Mouse (Mus musculus) lung, postnatal 25 days (tissue): ENCODE measurements around the gene Cd5.

Experiments
- DNase-seq: peaks from one replicate; pipeline ENCODE4 v3.0.0; 2022; ENCODE audit warnings: low spot score

The Cd5 gene

DNA sequence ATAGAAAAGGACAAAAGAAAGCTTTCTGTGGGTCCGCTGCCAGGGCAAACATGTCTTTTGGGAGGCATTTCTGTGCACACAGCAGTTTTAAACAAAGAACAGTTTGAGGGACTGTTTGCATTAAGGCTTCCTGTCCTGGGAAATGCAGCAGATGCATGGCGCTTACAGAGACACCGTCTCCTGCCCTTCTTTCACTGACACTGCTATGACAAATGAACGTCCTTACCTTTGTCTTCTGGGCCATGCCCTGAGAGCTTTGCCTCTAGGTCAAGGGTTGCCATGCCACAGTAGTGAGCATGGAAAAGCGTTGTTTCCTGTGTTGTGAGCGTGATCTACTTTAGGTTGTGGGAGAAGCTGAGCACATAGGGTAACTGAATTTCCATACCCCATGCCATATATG is 19.9 kb upstream of the Cd5 start:
- no peak for DNase-seq

DNA sequence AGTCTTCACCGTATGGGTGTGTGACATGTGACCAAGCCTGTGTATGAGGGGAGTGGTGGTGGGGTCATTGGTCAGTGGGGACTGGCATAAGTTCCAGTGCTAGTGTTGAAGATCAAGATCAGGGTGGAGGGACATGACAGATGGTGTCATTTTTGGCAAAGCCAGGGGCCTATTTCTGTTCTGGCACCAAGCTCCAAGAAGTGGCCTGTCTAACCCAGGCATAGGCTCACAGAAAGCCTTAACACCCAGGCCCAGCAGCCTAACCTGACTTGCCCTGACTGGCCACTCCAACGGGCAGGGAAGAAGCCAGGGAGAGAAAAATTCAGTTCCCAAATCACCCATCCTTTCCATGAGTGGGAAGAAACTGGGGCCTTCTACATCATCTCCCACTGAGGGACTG is 18.7 kb upstream of the Cd5 start:
- DNase-seq: no peak

DNA sequence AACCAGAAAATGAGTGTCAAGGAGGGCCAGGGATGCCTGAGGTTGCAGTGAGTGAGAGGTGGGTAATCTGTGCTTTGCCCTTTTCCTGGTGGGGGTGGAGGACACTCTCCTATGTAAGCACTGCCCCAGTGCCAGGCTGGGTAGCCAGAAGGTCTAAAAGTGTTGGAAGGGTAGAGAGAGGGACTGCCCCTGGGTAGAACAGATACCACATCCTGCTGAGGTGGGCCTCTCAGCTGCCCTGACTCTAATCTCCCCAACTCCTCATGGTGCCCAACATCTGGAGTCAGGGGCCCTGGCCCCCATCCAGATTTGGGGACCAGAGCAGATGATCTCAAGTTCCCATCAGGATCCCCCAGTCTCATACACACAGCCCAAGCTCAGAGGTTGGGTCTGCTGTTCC is 18.3 kb upstream of the Cd5 start:
- DNase-seq: no peak

DNA sequence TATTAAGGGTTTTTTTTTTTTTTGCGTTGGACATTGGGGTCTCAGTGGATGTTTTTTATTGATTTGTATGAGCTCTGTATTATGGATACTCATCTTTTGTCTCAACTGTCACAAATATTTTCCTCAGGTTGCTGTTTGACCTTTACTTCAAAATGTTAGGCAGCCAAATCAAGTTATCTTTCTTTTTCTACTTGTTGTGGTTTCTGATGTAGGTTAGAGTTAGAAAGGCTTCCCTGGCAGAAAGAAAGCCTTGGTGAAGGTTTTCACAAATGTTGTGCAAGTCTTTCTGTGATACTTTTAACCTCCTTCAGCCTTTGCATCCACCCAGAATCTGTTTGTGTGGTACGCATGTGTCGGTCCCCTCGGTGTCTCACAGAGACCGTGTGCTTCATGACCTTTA is 13.8 kb upstream of the Cd5 start:
- no peak for DNase-seq

DNA sequence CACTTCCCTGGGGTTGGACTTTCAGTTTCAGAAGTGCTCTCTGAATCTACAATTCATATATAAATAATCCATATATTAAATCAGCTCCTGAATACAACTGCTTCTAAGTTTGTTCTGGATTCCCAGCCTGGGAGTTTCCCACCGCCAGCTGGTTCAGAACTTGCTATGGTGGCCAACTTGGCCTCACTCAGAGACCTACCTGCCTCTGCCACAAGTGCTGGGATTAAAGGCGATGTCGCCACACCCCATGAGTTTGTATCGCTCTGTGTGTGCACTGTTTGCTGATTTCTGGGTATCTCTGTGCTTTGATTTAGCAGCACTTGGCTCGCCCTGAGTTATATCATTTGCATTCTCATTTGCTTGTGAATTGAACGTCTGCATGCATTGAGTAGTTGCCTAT is 13.3 kb upstream of the Cd5 start:
- no peak for DNase-seq

DNA sequence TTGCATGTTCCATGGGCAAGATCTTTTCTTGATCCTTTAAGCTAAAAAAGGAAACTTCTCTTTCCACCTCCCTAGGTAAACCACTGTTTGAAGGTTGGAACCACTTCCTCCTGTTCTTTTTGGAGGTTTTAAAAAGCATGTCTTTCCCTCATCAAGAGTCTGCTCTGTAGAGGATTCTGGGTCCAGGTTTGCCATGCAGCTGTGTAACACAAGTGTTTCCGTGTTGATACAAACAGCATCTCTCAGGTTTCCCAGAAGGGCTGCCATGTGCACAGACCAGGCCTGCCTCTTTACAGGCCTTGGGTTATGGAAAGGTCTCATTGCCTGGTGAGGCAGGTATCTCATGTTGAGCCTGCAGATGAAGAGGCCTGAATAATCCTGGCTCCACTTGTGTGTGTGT is 12.8 kb upstream of the Cd5 start:
- no peak for DNase-seq

DNA sequence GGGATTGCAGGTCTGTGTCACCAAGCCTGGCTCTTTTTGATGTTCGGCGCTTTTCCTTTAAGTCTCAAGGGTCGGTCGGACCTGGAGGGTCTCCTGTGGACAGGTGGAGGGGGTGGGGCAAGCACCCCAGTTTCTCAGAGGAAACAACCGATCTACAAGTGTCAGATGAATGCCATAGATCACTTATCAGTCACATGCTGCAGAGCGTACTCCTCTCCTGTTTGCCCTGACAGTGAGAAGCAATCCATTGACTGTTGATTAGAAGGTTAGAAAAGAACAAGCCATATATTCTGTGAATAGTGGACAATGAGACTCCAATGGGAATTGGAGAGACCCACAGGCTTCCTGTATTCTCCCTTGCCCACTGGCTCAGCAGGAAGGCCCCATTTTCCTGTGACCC is 11.4 kb upstream of the Cd5 start:
- no peak for DNase-seq

DNA sequence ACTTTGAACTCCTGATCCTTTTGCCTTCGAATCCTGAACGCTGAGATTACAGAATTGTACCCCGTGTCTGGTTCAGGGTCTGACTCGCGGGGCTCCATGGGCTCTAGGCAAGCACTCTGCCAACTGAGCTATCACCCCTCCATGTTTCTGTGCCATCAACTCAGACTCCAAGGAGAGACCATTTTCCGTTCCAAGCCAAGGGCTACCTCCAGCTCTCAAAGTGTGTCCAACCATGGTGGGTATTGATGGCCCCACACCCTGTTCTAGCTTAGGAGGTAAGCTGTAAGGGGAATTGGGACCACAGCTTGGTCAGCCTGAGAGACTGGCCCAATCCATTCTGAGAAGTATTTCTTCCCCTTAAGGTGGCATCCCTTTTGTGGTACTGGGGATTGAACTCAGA is 10.5 kb upstream of the Cd5 start:
- no peak for DNase-seq

DNA sequence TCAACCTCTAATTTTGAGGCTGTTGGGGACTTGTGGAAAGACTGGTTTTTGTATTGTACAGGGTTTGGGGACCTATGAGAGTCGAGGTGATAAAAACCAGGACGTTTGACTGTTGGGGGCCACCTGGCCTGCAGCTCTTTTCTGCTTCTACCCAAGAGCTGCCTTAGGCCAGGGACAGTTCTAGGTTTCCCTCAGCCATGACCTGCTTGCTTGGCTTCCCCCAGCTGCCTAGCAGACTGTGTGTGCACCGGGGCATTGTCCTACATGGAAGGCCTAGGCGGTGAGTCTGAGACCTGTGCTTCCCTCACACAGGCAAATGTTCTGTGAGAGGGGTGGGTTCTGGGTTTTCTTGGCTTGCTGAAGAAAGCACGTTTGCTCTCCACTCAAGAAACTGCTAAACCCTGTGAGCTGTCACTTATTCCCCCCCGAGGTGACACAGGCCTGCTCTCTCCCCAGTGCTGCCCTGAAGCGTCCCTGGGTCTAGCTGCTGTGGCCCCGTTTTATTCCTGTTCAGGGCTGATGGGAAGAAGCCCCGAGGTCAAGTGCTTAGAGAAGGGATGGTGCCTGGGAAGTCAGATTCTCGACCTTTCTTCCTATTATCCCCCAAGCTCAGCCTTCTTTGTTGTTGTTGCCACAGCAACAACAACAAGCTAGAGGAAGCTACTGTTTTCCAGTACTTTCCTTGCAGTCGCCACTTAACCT is 9.8 kb upstream of the Cd5 start:
- no peak for DNase-seq

DNA sequence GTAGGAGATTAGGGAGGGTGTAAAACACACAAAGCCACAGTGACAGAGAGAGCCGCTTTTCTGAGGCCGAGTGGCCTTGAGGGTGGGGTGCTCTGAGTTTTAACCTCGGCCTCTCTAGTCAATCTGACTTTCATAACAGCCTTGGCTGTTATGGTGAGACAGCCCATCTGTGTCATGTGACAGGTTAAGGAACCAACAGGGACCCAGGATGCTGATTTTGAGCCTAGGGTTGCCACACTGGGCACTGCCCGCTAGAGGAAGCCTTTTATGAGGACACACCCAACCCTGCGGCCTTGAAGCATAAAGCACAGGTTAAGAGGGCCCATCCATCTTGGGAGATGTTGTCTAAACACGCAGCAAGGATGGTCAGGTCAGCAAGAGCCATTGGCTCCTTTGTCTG is 8.9 kb upstream of the Cd5 start:
- peak; percentile 29 for DNase-seq

DNA sequence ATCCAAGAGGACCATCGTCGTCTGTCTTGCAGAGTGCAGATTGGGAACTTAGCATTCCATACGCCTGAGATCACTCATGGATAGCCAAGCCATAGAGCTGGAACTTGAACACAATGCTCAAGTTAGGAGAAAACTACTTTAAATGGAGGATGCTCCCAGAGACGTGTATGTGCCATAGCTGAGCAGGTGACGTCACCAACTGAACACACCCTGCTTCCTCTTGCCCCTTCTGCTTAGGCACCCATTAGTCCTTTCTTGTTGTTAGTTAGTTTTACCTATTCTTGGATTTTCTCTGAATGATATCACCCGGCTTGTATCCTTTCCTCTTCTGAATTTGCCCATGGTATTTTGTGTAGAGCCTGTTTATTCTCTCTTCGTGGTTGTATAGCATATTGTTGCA is 8.4 kb upstream of the Cd5 start:
- DNase-seq: no peak

DNA sequence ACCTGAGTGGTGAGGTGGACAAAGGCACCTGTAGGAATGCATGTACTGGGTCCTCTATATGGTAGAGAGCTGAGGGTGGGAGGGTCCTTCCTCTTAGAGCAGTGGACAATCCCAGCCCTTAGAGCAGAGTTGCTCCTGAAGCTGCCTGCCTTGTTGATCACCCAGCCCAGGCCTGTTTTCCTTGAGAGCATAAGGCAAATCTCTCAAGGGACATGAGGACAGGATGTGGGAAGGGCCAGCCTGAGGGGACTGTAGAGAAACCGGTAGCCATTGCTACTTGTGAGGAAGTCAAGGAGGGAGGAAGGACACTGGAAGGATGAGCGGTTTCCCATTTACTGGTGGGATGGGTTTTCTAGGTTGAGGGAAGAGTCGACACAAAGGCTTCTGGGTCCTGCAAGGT is 3.8 kb upstream of the Cd5 start:
- no peak for DNase-seq

DNA sequence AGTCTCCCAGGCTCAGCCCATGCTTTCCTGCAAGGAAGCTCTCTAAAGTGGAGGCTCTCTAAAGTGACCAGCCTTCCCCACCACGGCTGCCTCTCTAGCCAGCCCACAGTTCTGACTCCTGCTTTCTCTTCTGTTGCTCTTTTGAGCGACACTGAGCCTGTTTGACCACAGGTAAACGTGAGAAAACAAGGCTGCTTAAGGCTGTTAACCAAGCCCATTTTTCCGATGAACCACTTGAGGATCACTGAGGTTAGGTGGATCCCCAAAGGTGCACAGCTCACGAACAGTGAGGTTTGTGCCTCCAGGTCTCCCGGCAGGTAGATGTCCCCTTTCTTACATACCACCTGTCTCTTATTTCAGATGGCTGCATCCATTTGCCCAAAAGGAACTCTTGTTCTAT is 3.3 kb upstream of the Cd5 start:
- no peak for DNase-seq

DNA sequence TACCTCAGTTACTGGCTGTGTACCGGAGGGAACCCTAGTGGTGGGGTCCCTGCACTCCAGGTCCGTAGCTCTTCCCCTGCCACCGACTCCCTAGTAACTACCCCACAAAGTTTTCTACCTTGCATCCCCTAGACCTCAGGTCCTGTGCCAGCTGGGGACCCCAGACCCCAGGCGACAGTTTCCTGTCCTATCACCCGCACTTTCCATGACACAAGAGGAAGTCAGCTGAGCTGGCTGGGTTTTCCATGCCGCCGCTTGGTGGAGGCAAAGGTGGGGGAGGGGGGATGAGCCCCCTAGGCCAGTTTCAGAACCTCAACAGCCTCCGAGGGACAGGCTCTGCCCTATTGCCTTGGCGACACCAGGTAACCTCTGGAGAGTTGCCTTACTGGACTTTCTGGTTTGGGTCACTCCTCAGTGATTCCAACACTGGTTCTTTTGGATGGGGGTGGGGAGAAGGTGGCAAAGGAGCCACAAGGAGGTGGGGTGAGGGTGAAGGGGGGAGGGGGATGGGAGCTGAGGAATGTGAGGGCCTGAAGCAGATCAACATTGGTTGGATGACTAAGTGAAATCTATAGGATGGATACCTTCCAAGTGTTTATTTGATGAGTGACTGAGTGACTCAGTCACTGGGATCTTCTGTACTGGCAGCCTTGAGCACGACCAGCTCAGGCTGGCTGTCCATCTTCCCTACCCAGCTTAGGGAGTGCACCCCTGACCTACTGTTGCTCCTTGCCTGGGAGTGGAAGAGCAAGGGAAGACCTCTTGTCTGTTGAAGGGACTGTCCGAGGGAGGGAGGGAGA is 2.0 kb upstream of the Cd5 start:
- peak; percentile 41 for DNase-seq

DNA sequence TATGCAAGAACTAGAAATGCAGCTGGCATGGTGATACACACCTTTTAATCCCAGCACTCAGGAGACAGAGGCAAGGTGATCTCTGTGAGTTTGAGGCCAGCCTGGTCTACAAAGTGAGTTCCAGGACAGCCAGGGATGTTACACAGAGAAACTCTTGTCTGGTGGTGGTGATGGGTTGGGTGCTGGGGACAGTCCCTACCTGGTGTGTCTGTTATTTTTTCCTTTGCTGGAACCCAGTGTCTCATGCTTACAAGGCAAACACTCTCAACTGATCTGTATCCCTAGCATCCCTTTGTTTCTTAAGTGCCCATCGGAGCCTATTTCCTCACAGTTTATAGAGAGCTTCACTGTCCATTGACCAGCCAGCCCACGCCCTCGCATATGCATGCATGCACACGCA is 1.1 kb upstream of the Cd5 start:
- DNase-seq: no peak

DNA sequence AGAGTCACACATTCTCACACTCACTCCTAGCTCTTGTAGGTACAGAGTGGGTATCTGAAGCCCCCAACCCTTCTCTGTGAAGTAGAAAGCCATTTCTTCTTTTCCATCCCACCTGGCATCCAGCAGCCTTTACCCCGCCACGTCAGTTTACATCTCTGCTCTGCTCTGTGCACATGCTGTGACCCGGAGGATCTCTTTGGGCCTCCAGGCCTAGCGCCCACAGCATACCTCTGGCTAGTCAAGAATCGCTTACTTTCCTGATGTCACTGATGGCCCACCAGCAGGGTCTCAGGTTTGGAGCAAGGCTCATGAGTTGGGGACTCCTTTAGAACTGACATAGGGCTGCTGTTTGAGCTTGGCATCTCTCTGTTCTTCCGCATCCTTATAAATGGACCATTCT is 764 bp downstream of the Cd5 start:
- DNase-seq: no peak

DNA sequence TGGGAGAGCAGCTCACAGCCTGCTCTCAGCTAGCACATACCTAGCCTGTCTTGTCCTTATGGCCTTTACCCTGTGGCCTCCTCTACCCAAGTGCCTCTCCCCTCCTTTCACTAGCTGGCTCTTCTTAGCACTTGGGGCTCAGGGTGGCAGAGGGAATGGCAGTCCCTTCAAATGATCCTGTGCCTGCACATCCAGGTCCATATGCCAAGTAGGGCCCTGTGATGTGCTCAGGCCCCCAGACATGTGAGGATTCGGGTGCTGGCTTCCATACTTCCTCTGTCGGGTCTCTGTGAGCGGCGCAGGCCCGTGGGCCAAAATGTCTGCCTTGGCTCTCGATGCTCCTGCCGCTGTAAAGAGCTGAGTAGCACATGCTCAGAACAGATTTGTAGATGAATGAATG is 2.9 kb downstream of the Cd5 start:
- DNase-seq: no peak

DNA sequence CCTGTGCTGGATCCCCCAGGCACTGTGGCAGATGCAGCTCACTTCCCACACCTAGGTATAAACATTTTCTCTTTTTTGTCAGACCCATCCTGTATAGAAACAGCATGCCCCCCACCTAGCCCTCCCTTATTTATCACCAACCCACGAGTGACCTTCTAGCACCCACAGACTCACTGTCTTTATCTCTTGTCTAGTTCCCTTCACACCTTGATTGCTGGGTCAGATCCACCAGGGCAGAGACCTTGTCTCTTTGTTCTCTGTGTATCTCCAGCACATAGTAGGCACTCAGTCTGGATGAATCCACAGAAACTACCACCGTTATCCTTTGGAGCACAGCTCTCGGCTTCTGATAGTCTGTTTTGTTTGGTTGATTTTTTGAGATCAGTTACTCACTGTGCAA is 3.7 kb downstream of the Cd5 start:
- DNase-seq: no peak

DNA sequence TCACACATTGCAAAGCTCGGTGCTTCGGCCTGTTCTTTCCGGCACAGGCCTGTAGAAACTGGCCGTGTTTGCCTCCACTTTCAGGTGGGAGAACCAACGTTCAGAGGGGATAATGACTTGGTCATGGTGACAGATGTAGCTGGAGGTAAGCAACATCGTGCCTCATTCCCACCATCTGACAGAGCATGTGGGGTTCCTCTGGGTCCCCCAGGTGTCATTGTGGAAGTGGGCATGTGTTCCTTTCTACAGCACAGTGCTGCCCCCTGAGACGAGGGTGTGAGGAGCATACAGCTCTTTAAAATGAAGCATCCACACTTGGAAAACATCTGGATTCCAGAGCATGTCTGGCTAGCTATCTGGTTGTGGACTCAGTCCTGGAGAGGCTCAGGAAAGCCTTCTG is 4.2 kb downstream of the Cd5 start:
- DNase-seq: no peak

DNA sequence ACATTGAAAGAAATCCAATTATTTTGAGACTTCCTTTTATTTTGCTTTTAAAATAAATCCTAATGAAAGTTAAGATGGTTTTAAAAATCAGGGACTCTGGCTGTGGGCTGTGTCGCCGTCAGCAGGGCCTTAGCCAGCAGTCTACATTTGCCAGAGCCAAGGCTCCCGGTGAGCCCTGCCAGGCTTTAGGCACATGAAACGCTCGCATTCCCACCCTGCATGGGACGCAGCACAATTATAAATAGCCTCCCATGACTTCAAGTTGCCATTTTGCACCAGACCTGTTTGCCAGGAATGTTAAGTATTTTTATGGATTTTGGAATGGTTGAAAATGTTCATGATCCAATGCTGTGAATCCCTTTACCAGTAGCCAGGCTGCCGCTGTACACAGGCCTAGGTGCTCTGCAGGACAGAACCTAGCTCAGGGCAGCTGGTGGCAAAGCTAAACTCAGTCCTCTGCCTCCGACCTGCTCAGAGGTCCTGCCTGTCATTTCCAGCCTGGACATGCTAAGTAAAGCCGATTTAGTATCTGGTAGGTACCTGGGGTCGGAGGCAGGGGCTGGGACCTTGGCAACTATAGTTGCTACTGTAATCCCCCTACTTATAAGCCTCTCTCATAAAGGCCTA is 5.2 kb downstream of the Cd5 start:
- DNase-seq: no peak

DNA sequence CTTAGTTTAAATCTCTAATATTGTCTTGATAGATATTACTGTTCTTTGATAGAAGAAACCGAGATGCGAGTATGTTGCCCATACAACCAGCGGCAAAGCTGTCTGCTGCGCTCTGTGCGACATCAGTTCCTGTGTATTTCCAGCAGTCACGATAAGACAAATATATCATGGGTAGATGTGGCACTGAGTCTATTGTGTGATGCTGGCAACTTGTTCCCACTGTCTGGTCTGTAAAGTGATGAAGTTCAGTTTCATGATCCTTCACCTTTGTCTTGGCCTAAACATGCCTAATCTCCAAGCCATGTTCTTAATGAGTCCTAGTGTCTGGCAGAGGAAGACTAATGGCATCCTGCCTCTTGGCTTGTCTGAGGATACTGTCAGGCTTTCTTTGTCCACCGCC is 6.1 kb downstream of the Cd5 start:
- no peak for DNase-seq

DNA sequence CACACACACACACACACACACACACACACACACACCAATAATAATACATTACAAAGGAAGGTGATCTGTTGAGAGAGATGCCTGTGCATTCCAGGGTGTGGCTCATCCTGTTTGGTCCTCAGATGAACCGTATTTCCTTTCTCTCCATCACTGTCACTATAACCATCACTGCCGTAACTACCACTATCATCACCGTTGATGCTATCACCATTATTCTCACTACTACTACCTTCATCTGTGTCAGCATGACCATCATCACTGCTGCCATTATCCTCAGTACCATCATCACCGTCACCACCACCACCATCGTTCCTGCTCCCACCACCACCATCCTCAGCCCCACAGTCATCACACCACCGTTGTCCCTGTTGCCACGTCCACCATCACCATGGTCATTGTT is 6.8 kb downstream of the Cd5 start:
- DNase-seq: no peak

DNA sequence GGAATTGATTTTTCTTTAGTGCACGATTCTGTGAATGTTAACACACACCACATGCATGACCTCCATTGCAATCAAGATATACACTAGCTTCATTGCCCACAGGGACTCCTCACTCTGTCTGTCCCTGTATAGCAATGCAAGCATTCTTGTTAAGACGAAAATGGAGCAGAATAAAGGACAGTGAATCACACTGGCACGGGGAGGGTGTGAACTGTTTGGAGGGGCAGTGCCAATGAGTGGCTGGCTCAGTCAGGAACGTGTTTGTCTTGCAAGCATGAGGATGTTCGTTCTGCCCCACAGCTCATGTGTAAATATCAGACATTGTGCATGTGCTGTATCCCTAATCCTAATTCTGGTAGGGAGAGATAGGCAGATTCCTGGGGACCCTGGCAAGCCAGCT is 8.3 kb downstream of the Cd5 start:
- DNase-seq: no peak

DNA sequence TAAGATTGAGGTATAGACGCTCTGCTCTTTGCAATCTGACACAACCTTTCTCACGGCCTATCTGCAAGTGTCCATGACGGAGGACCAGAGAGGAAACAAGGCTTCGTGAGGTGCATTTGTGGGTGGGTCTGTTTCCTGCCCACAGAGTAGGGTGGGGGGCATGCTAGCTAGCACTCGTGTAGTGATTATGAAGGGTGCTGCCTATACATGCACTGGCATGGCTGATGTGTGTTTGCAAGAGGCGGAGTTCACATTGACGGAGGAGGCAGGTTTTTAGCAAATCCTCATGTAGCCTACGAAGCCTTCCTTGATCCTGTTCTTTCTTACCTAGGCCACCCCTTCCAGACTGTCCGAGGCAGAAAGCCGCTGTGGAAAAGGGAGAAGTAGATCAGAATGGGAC is 8.9 kb downstream of the Cd5 start:
- DNase-seq: no peak
